Mouse (Mus musculus): Measurements from ENCODE around the gene Erv3.

DNA sequence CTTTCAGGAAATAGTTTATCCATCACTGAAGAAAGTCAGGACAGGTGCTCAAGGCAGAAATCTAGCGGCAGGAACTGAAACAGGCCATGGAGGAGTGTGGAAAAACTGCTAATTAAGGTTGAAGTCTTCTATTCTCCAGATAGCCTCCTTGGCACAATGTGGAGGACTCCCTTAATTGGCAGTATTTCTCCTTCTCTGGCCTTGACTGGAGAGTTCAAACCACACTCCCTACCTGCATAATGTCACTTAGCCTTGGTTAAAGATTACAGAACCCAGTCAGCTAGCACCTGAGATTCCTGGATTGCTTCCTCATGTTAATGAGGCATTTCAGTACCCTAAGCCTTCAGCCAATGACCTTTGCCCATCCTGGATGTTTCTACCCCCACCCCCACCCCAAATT lies 25.3 kb downstream of the Erv3 start:
- TF ChIP-seq CTCF (IDR thresholded peaks at IDR 0.05; ENCODE audit: low read depth, low read length) (no peak), POLR2A (IDR thresholded peaks at IDR 0.05; ENCODE audit: borderline replicate concordance, low read depth, low read length) (no peak)

Measured in bone marrow macrophage, adult 2 months (primary cell).